Mouse (Mus musculus) hindlimb bud, embryonic 11.5 days (tissue): ENCODE measurements around the gene Flt3l.
"Not testable (repeated sequence)": the region's sequence is repeated elsewhere in the genome, so short reads cannot be mapped to it uniquely, and the experiment has no call there.

Experiments used
- DNase-seq: peaks from one replicate; pipeline ENCODE4 v3.0.0-alpha.2; 2012; ENCODE audit warnings: low read depth, low spot score; ENCODE audit errors: extremely low spot score

Flt3l gene

GRCm38 (mm10) chr7:45100046-45100445 is 36.2 kb downstream of the Flt3l start:
- DNase-seq, result no peak

DNA sequence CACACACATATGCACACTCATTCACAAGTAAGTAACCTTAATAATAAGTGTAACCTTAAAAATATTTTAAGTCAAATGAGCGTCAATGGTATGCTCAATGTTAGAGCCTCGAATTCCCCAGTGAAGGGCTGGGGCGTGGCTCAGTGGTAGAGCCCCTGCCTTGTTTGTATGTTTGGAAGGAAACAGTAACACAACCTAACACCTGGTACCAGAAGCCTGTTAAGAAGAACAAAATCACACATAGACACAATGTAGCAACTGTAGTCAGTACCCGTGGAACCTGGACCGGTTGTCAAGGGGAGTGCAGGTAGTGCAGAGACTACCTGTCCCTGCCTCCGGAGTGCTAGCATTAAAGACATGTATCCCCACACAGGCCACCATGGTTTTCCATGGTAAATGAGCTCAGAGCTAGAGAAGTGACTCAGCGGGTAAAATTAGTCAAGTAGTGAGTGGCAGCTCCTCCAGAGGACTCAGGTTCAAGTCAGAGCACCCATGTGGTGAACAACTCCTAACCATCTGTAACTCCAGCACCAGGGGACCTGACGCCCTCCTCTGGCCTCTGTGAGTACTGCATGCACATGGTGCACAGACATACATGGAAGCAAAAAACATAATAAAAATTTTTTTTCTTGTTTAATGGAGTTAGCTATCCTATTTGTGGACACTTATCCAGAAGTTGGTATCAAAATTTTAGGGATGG is 37.5 kb downstream of the Flt3l start:
- DNase-seq, result no peak

GRCm38 (mm10) chr7:45097479-45097878 is 38.8 kb downstream of the Flt3l start:
- no peak for DNase-seq

DNA sequence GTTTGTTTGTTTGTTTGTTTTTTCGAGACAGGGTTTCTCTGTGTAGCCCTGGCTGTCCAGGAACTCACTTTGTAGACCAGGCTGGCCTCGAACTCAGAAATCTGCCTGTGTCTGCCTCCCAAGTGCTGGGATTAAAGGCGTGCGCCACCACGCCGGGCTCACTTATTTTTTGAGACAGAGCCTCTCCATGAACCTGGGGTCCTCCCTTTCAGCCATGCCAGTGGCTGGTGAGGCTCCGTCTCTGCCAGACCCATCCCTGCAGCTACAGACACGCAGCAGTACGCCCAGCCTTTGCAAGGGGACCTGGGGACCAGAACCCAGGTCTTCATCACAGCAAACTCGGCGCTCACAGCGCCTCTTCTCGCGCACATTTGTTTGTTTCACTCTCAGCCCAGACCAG is 40.3 kb downstream of the Flt3l start:
- not testable (repeated sequence) for DNase-seq

GRCm38 (mm10) chr7:45095367-45095766 is 40.9 kb downstream of the Flt3l start:
- DNase-seq, result no peak

DNA sequence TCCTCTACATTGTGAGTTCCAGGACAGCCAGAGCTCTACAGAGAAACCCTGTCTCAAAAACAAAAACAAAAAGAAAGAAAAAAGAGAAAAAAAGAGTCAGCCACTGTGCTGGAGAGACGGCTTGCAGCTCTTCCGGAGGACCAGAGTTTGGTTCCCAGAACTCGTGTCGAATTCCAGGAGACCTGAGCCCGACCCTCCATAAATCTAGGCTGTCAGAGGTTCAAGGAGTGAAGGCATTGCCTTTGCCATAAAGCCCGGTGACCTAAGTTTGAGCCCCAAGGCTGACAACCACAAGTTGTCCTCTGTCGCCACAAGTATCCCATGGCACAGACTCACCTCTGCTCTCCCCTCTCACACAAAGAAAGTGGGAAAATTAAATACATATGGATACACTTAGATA is 42.1 kb downstream of the Flt3l start:
- DNase-seq, result no peak

GRCm38 (mm10) chr7:45093516-45093905 is 42.7 kb downstream of the Flt3l start:
- no peak for DNase-seq

DNA sequence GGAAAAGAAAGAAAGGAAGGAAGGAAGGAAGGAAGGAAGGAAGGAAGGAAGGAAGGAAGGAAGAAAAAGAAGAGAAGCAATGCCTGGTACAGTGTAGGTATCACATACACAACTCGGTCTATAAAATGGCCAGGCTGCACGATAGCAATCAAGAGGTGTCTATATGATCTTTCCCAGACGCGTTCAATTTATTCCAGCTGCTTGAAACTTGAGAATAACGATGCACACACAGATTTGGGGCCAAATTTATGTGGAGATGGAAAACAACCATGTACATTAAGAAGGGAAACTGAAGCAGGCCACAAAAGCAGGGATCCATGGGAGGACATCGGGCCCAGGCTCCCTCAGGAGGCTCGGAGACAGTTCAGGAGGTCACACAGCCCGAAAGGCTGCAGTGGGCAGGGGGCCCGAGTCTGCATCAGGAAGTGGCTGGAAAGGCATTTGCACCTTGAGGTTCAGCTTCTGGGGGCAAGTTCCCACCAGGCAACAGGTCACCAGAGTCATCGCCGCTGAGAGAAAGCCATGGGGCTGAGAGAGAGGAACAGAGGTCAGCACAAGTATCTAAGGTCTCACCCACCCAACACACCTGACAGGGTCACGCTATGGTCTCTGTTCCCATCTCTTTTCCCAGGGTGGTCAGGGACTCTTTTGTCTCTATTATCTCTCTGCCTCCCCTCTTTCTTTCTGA is 43.3 kb downstream of the Flt3l start:
- no peak for DNase-seq

GRCm38 (mm10) chr7:45092048-45092447 is 44.2 kb downstream of the Flt3l start, which contains the start of gene Rcn3:
TSS of gene Rcn3 (minus strand) at chr7:45092221.
- peak; percentile 90 for DNase-seq

- no peak for DNase-seq
These were observed 44.9 kb downstream of the Flt3l start for GRCm38 (mm10) chr7:45091001-45091990.

- no peak for DNase-seq
These were observed 45.8 kb downstream of the Flt3l start for GRCm38 (mm10) chr7:45090251-45090977.

DNA sequence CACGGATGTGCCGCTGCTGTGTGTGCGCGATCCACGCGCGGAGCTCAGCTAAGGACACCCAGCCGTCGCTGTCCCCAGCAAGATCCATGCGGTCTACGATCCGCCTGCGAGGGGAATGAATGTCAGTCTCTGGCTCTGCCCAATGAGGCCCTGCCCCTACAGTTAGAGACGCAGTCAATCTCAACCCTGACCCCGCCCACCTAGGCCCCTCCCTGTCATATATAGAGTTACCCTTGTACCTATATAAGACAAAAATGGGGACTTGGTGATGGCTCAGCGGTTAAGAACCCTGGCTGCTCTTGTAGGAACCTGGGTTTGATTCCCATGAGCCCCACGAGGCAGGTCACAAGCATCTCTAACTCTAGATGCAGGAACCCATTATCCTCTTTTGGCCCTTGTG is 47.6 kb downstream of the Flt3l start:
- DNase-seq, result no peak

- no peak for DNase-seq
These were observed 50.1 kb downstream of the Flt3l start for GRCm38 (mm10) chr7:45086084-45086483.

DNA sequence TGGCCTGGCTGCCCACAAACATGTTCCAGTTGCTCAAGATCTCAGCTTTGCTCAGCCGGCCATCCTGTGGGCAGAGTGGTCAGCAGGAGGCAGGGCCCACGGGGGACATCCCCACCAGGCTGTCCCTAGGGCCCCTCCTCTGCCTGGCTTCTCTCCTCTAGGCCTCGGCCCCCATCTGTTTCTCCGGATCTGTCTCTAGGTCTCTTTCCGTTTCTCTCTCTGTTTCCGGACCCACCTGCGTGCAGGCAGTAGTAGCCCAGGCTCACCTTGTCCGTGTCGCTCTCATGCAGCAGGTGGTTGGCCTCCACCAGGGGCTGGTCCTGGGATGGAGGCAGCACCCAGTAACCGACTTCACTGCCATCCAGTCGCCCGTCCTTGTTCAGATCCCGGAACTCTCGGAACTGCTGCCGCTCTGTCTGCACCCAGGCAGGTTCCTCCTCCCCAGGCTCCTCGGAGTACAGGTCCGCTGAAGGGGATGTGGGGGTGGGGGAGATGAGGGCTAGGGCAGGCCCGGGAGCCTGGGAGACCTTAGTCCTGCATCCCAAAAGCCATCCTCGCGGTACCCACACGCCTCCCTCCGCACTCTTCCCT is 52.8 kb downstream of the Flt3l start:
- no peak for DNase-seq

- no peak for DNase-seq
These were observed 53.6 kb downstream of the Flt3l start for GRCm38 (mm10) chr7:45082401-45083299.

DNA sequence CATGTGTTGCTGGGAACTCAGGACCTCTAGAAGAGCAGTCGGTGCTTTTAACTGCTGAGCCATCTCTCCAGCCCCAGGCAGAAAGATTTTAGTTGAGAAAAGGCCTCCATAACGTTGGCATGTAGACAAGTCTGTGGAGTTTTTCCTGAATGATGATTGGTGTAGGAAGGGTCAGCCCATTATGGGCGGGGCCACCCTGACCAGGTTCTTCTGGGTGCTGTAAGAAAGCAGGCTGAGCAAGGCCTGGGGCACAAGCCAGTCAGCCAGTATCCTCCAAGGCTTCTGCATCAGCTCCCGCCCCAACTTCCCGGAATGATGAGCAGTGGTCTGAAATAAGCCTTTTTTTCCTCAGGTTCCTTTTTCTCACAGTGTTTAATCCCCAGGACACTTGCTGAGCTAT is 55.2 kb downstream of the Flt3l start:
- DNase-seq, result no peak

DNA sequence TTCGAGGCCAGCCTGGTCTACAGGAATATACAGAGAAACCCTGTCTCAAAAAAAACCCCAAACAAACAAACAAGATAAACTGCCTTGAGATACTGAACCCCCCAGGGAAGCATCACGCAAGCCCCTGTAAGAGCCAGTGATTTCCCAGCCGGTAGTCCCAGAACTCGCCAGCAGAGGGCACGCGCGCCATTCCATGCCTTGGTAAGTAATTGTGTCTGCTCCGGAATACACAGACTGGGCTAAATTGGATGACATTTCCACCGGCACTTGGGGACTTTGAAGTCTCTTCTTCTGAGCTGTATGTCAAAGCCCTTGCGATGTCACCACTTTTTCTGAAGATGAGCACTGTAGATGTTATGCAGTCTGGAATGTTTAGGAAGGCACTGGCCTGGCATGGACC is 56.4 kb downstream of the Flt3l start:
- DNase-seq, result no peak
